Mouse (Mus musculus) lung, adult 2 months (tissue): ENCODE data around the gene Il27ra.

Experiments used
- CTCF ChIP-seq: fragments of 200-500 bp; IDR thresholded peaks from 2 replicates; pipeline ENCODE4 v1.5.1; 2011; ENCODE audit warnings: mild to moderate bottlenecking, low read length, control low read depth; ENCODE audit not compliant: insufficient read depth
- POLR2A ChIP-seq: fragments of 200-500 bp; IDR thresholded peaks from 2 replicates; pipeline ENCODE4 v1.6.1; 2011; ENCODE audit warnings: low read depth, mild to moderate bottlenecking, control low read depth, low read length, borderline replicate concordance; ENCODE audit errors: extremely low read depth

- TF ChIP-seq CTCF (no peak), POLR2A (no peak)
Measured at GRCm38 (mm10) chr8:84052746-84053145, 10.4 kb upstream of the Il27ra start.
